ENCODE assay signal across 17 mouse cellular contexts in the genomic region with DNA sequence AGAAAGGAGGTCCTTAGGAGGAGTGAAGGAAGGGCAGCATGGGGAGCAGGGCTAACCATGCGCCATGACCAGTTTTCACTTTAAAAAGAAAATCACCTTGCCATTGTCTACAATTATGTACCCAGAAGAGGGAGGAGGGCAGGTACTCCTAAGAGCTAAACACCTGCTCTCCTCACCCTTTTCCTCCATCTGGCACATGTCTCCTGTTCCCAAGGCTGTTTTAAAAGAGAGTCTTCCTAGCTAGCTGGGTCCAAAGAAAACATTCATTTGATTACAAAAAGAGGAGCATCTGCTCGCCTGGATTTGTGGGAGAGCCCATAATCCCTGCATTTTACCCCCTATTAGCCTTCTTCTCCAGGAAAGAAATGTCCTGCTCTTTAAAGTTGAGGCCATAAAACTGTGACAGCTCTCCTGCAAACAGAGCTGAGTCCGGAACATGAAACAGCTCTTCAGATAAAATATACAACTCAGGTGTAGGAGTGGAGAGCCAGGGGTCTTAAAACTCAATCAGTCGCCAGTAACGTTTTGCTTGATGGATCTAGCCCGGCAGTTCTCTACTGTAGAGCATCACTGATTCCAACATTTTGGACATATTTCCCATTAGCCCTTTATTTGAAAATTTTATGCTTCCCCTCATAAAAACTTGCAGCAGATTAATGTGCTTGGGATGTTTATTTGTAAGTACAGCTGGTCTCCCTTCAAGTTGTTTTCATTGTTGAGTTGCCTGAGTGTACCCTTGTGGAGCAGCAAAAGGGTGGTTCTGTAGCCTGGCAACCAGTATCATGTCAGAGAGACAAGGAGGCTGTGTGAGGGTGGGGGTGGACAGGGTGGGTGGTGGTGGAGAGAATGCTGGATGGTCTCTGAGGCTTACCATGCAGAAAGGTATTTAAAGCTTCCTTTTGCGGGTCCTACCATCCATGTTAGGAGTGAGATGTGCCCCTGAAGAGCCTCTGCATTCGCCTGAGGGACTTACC.
"Had no signal": no experiment of that assay in that cellular context is flagged by ENCODE, and none has a peak within 500 bp of the region (broad histone marks: within the 10 kb centered on the region; RNA-seq: fewer than 3 reads in every experiment).

No protein-coding gene starts in this region.

- H3K4me3 ChIP-seq: limb, embryonic 10.5 days; limb, embryonic 13.5 days; liver, embryonic 12.5 days; liver, embryonic 15.5 days; lung, embryonic 15.5 days had no signal

- H3K36me3 ChIP-seq: limb, embryonic 10.5 days; limb, embryonic 13.5 days; liver, embryonic 12.5 days; liver, embryonic 15.5 days; lung, embryonic 15.5 days had no signal

- H3K9me3 ChIP-seq: limb, embryonic 10.5 days; limb, embryonic 13.5 days; liver, embryonic 12.5 days; liver, embryonic 15.5 days; lung, embryonic 15.5 days had no signal

- H3K4me2 ChIP-seq: limb, embryonic 13.5 days; liver, embryonic 12.5 days; liver, embryonic 15.5 days; lung, embryonic 15.5 days; midbrain, embryonic 11.5 days had no signal

- H3K27ac ChIP-seq: hindbrain, postnatal 0 days; limb, embryonic 10.5 days; limb, embryonic 13.5 days; liver, embryonic 12.5 days; liver, embryonic 15.5 days; lung, embryonic 15.5 days; stomach, postnatal 0 days had no signal

- H3K27me3 ChIP-seq: limb, embryonic 13.5 days; liver, embryonic 12.5 days; liver, embryonic 15.5 days; lung, embryonic 15.5 days had no signal

- ATAC-seq: hindbrain, postnatal 0 days; inflammation-experienced regulatory T-cells, adult 6 months; intestine, embryonic 16.5 days; liver, embryonic 12.5 days had no signal

- DNase-seq: liver; lung, adult 18-20 months; lung, postnatal 10 days; lung, postnatal 4 days; midbrain, embryonic 14.5 days; thymus, adult 2 months; thymus, postnatal 14 days had no signal

- H3K9ac ChIP-seq: limb, embryonic 13.5 days; liver, embryonic 12.5 days; liver, embryonic 15.5 days; lung, embryonic 15.5 days had no signal

- H3K4me1 ChIP-seq: limb, embryonic 10.5 days; limb, embryonic 13.5 days; liver, embryonic 12.5 days; liver, embryonic 15.5 days; lung, embryonic 15.5 days had no signal
